Comparison of ENCODE assay signal across 22 mouse cellular contexts in the genomic region with DNA sequence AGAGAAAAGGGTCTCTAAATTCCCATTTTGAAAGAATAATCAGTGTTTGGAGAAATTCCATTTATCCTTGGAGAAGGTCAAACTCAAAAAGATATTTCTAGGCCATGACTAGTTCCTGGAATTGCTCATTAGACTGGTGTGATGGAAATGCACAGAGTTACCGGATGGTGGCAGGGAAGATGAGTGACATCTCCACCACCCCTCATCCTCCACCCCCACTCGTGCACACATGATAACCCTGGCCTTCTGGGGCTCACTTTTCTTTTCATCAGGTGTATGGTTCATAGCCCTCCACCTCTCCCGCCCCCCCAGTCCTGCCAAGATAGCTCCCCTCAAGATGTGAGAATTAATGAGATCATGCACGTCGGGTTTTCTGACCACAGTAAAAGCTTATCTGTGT. TPM values are rescaled to one million over a fixed set of nuclear protein-coding genes. Genes with fewer than 3 reads are reported as not detected.
"Had no signal": no experiment of that assay in that cellular context is flagged by ENCODE, and none has a peak within 500 bp of the region (broad histone marks: within the 10 kb centered on the region; RNA-seq: fewer than 3 reads in every experiment).

No protein-coding gene starts in this region.

- H3K4me2 ChIP-seq: intestine, embryonic 15.5 days; kidney, embryonic 15.5 days; limb, embryonic 12.5 days; limb, embryonic 15.5 days; liver, embryonic 11.5 days had no signal

- H3K36me3 ChIP-seq: intestine, embryonic 15.5 days; kidney, embryonic 15.5 days; limb, embryonic 12.5 days; limb, embryonic 15.5 days; stomach, embryonic 15.5 days had no signal

- H3K27ac ChIP-seq: intestine, embryonic 15.5 days; kidney, embryonic 15.5 days; left cerebral cortex, adult 2 months; limb, embryonic 12.5 days; limb, embryonic 15.5 days; liver, embryonic 14.5 days; macrophage; stomach, embryonic 15.5 days had no signal

- H3K9ac ChIP-seq: intestine, embryonic 15.5 days; kidney, embryonic 15.5 days; limb, embryonic 12.5 days; limb, embryonic 15.5 days; liver, embryonic 14.5 days; liver, postnatal 0 days; lung, embryonic 14.5 days; stomach, embryonic 15.5 days had no signal

- H3K4me1 ChIP-seq: intestine, embryonic 15.5 days; kidney, embryonic 15.5 days; limb, embryonic 12.5 days; limb, embryonic 15.5 days; stomach, embryonic 15.5 days had no signal

- H3K9me3 ChIP-seq: intestine, embryonic 15.5 days; limb, embryonic 12.5 days; limb, embryonic 15.5 days; stomach, embryonic 15.5 days had no signal

- H3K27me3 ChIP-seq: intestine, embryonic 15.5 days; kidney, embryonic 15.5 days; limb, embryonic 12.5 days; limb, embryonic 15.5 days; stomach, embryonic 15.5 days had no signal

- ATAC-seq: intestine, embryonic 15.5 days had no signal

- H3K4me3 ChIP-seq: intestine, embryonic 15.5 days; kidney, embryonic 15.5 days; left cerebral cortex, adult 2 months; limb, embryonic 12.5 days; limb, embryonic 15.5 days; stomach, embryonic 15.5 days had no signal

- DNase-seq: spleen, adult 18-20 months; thymus, postnatal 25 days had no signal

RNA-seq across cellular contexts. Expression of gene Spata46, which starts 15.3 kb away (rescaled TPM):
- total RNA-seq: layer of hippocampus, adult 8-10 months; layer of hippocampus, postnatal 10 days; layer of hippocampus, postnatal 36 days; left cerebral cortex, adult 2 months; left cerebral cortex, postnatal 10 days; left cerebral cortex, postnatal 36 days; megakaryocyte, adult 5-6 weeks; neutrophil, adult 5-6 weeks had no signal
- polyA plus RNA-seq: macrophage; thymus, postnatal 0 days; urinary bladder, adult 2 months had no signal

RNA-seq across cellular contexts. Expression of gene Sh2d1b1, which starts 16.1 kb away (rescaled TPM):
- total RNA-seq: layer of hippocampus, postnatal 10 days; layer of hippocampus, postnatal 36 days; left cerebral cortex, adult 2 months; left cerebral cortex, postnatal 10 days; left cerebral cortex, postnatal 36 days had no signal
- polyA plus RNA-seq: limb, embryonic 12.5 days; liver, embryonic 11.5 days had no signal
